Mouse (Mus musculus): Measurements from ENCODE around the gene Kl.

The Kl gene

GRCm38 (mm10) chr5:150962756-150963155, 10.3 kb downstream of the Kl start:
- DNase-seq (ENCODE audit: low spot score), result no peak

- no peak for DNase-seq (ENCODE audit: low spot score)
These were observed 15.5 kb downstream of the Kl start for GRCm38 (mm10) chr5:150967925-150968324.

- no peak for DNase-seq (ENCODE audit: low spot score)
These were observed 18.1 kb downstream of the Kl start for GRCm38 (mm10) chr5:150970551-150970950.

GRCm38 (mm10) chr5:150971126-150971525, 18.7 kb downstream of the Kl start:
- DNase-seq (ENCODE audit: low spot score), result no peak

GRCm38 (mm10) chr5:150974226-150974625, 21.8 kb downstream of the Kl start:
- no peak for DNase-seq (ENCODE audit: low spot score)

- no peak for DNase-seq (ENCODE audit: low spot score)
These were observed 25.1 kb downstream of the Kl start for GRCm38 (mm10) chr5:150977383-150977958.

GRCm38 (mm10) chr5:150979341-150980136, 27.1 kb downstream of the Kl start:
- DNase-seq (ENCODE audit: low spot score), result no peak

- DNase-seq (ENCODE audit: low spot score), result no peak
These were observed 29.7 kb downstream of the Kl start for GRCm38 (mm10) chr5:150982082-150982481.

- DNase-seq (ENCODE audit: low spot score), result no peak
These were observed 41.7 kb downstream of the Kl start for GRCm38 (mm10) chr5:150994096-150994495.

- DNase-seq (ENCODE audit: low spot score), result peak; percentile 47
These were observed 44.2 kb downstream of the Kl start for GRCm38 (mm10) chr5:150996586-150996985.

- no peak for DNase-seq (ENCODE audit: low spot score)
These were observed 48.7 kb downstream of the Kl start for GRCm38 (mm10) chr5:151001111-151001510.

- DNase-seq (ENCODE audit: low spot score), result no peak
These were observed 49.6 kb downstream of the Kl start for GRCm38 (mm10) chr5:151002051-151002450.

GRCm38 (mm10) chr5:151004216-151004755, 51.9 kb downstream of the Kl start:
- DNase-seq (ENCODE audit: low spot score), result no peak

GRCm38 (mm10) chr5:151018450-151018849, 66.0 kb downstream of the Kl start:
- DNase-seq (ENCODE audit: low spot score), result no peak

- no peak for DNase-seq (ENCODE audit: low spot score)
These were observed 66.6 kb downstream of the Kl start for GRCm38 (mm10) chr5:151018959-151019358.

- no peak for DNase-seq (ENCODE audit: low spot score)
These were observed 67.8 kb downstream of the Kl start for GRCm38 (mm10) chr5:151020031-151020820.

- DNase-seq (ENCODE audit: low spot score), result no peak
These were observed 68.4 kb downstream of the Kl start for GRCm38 (mm10) chr5:151020831-151021230.

GRCm38 (mm10) chr5:151022026-151022425, 69.6 kb downstream of the Kl start:
- DNase-seq (ENCODE audit: low spot score), result no peak

GRCm38 (mm10) chr5:151022939-151023338, 70.5 kb downstream of the Kl start:
- DNase-seq (ENCODE audit: low spot score), result no peak

GRCm38 (mm10) chr5:151023461-151023860, 71.1 kb downstream of the Kl start:
- no peak for DNase-seq (ENCODE audit: low spot score)

- DNase-seq (ENCODE audit: low spot score), result no peak
These were observed 72.1 kb downstream of the Kl start for GRCm38 (mm10) chr5:151024483-151024882.

- DNase-seq (ENCODE audit: low spot score), result no peak
These were observed 73.7 kb downstream of the Kl start for GRCm38 (mm10) chr5:151026069-151026468.

GRCm38 (mm10) chr5:151027171-151027570, 74.8 kb downstream of the Kl start:
- peak; percentile 74 for DNase-seq (ENCODE audit: low spot score)

All from MN1 (cell line).